9 mouse cellular contexts compared by ENCODE assay signal in genomic region chr1:134232778-134233531, GRCm38 (mm10). TPM values are rescaled to one million over a fixed set of nuclear protein-coding genes. Genes with fewer than 3 reads are reported as not detected.
A peak's percentile ranks its signal among the peaks of the same experiment; 100 is the strongest.
DNase-seq lines count a peak whose midpoint lies in the region; ATAC-seq lines count a peak whose summit lies in the region.
"Had no signal": no experiment of that assay in that cellular context is flagged by ENCODE, and none has a peak within 500 bp of the region (broad histone marks: within the 10 kb centered on the region; RNA-seq: fewer than 3 reads in every experiment).

No protein-coding gene starts in this region.

- no peak overlapping the region for H3K27ac ChIP-seq in limb, embryonic 13.5 days
- H3K27ac ChIP-seq in limb, embryonic 10.5 days, result no peak overlapping the region
- H3K27ac ChIP-seq in heart, embryonic 13.5 days (replicated peaks), result peak overlapping the region; percentile 78

- no peak overlapping the region for H3K4me3 ChIP-seq in limb, embryonic 13.5 days
- H3K4me3 ChIP-seq in limb, embryonic 10.5 days, result no peak overlapping the region
- H3K4me3 ChIP-seq in heart, embryonic 13.5 days, result peak overlapping the region; percentile 56
- H3K4me3 ChIP-seq: myocyte had no signal

- no peak overlapping the region for H3K9ac ChIP-seq in limb, embryonic 13.5 days
- peak overlapping the region; percentile 79 for H3K9ac ChIP-seq in heart, embryonic 13.5 days

- H3K4me1 ChIP-seq in limb, embryonic 13.5 days, result peaks cover 23% of the 10 kb centered on the region
- H3K4me1 ChIP-seq in limb, embryonic 10.5 days, result peaks cover 31% of the 10 kb centered on the region
- H3K4me1 ChIP-seq in heart, embryonic 13.5 days, result peaks cover 64% of the 10 kb centered on the region

- DNase-seq in limb, embryonic 10.5 days (ENCODE audit: low spot score), result no peak
- peak; percentile 77 to 81 for DNase-seq in cerebellum, adult 18-20 months
- peak; percentile 37 to 61 for DNase-seq in kidney, postnatal 36 days
- peak; percentile 48 for DNase-seq in lung, postnatal 10 days
- peak; percentile 72 to 83 for DNase-seq in urinary bladder, postnatal 36 days (ENCODE audit: low spot score in 2 of 2)
- no peak for DNase-seq in ovary, postnatal 14 days (ENCODE audit: low spot score)

- no peaks in the 10 kb centered on the region for H3K36me3 ChIP-seq in limb, embryonic 13.5 days
- no peaks in the 10 kb centered on the region for H3K36me3 ChIP-seq in limb, embryonic 10.5 days
- H3K36me3 ChIP-seq in heart, embryonic 13.5 days, result no peaks in the 10 kb centered on the region

- peak overlapping the region; percentile 95; the same call in 1 of the 2 replicates for H3K4me2 ChIP-seq in limb, embryonic 13.5 days (replicated peaks)
- peak overlapping the region; percentile 84 for H3K4me2 ChIP-seq in heart, embryonic 13.5 days

- no peaks in the 10 kb centered on the region for H3K9me3 ChIP-seq in limb, embryonic 13.5 days
- H3K9me3 ChIP-seq in limb, embryonic 10.5 days (replicated peaks), result no peaks in the 10 kb centered on the region
- no peaks in the 10 kb centered on the region for H3K9me3 ChIP-seq in heart, embryonic 13.5 days

- WGBS in limb, embryonic 13.5 days, result 56% methylated on average over 12 of the region's 12 CpGs
- WGBS in limb, embryonic 10.5 days, result 59% methylated on average over 12 of the region's 12 CpGs
- WGBS in heart, embryonic 13.5 days, result 35% methylated on average over 12 of the region's 12 CpGs

- no peak for ATAC-seq in limb, embryonic 13.5 days (ENCODE audit: low FRiP score, low read depth)
- peak; percentile 35; the same call in 1 of the 2 replicates for ATAC-seq in heart, embryonic 13.5 days (ENCODE audit: extremely low read depth, insufficient number of reproducible peaks, low FRiP score, low TSS enrichment)

- peaks cover 55% of the 10 kb centered on the region for H3K27me3 ChIP-seq in limb, embryonic 13.5 days
- H3K27me3 ChIP-seq in limb, embryonic 10.5 days (ENCODE audit: low read depth, poor library complexity, severe bottlenecking), result peaks cover 64% of the 10 kb centered on the region
- H3K27me3 ChIP-seq in heart, embryonic 13.5 days (replicated peaks), result peaks cover 49% of the 10 kb centered on the region

RNA-seq across cellular contexts. Expression of gene Adora1, which starts 2.3 kb away (rescaled TPM):
- 2.8 and 3.2 TPM in 2 replicates for polyA plus RNA-seq in limb, embryonic 13.5 days (2015; fragmentation: Nextera tagmentation; extraction: Ambion mirVana)
- polyA plus RNA-seq in limb, embryonic 10.5 days (2016; fragmentation: Nextera tagmentation; extraction: Ambion mirVana), result 0.06 and 0.69 TPM in 2 replicates
- 8.3 and 9.0 TPM in 2 replicates for polyA plus RNA-seq in heart, embryonic 13.5 days (2015; fragmentation: Nextera tagmentation; extraction: Ambion mirVana)

RNA-seq across cellular contexts. Expression of gene Mybph, which starts 39.7 kb away (rescaled TPM):
- polyA plus RNA-seq in limb, embryonic 13.5 days (2015; fragmentation: Nextera tagmentation; extraction: Ambion mirVana), result 89.8 and 93.2 TPM in 2 replicates
- 0.56 and 0.98 TPM in 2 replicates for polyA plus RNA-seq in limb, embryonic 10.5 days (2016; fragmentation: Nextera tagmentation; extraction: Ambion mirVana)
- polyA plus RNA-seq in heart, embryonic 13.5 days (2015; fragmentation: Nextera tagmentation; extraction: Ambion mirVana), result 0.67 and 2.1 TPM in 2 replicates

RNA-seq across cellular contexts. Expression of gene Chil1, which starts 51.0 kb away (rescaled TPM):
- polyA plus RNA-seq in limb, embryonic 13.5 days (2015; fragmentation: Nextera tagmentation; extraction: Ambion mirVana), result 11.6 and 12.1 TPM in 2 replicates
- polyA plus RNA-seq in limb, embryonic 10.5 days (2016; fragmentation: Nextera tagmentation; extraction: Ambion mirVana), result 0.80 TPM in 1 of 2 replicates, not detected in the other
- 0.66 and 1.5 TPM in 2 replicates for polyA plus RNA-seq in heart, embryonic 13.5 days (2015; fragmentation: Nextera tagmentation; extraction: Ambion mirVana)

RNA-seq across cellular contexts. Expression of gene Myog, which starts 56.8 kb away (rescaled TPM):
- 171 and 190 TPM in 2 replicates for polyA plus RNA-seq in limb, embryonic 13.5 days (2015; fragmentation: Nextera tagmentation; extraction: Ambion mirVana)
- 2.0 and 16.0 TPM in 2 replicates for polyA plus RNA-seq in limb, embryonic 10.5 days (2016; fragmentation: Nextera tagmentation; extraction: Ambion mirVana)
- polyA plus RNA-seq in heart, embryonic 13.5 days (2015; fragmentation: Nextera tagmentation; extraction: Ambion mirVana), result 1.5 and 3.5 TPM in 2 replicates

Comparison
In these comparisons a context has a peak if more than half of its experiments do, and no peak if none do; other contexts are left out.
1. RNA of gene Mybph, which starts 39.7 kb away (polyA plus RNA-seq): 89.8 to 93.2 TPM in limb, embryonic 13.5 days; 0.56 to 0.98 TPM in limb, embryonic 10.5 days and 0.67 to 2.1 TPM in heart, embryonic 13.5 days; every median in the first group is over 10 times any median in the second.
2. DNase-seq: peak in cerebellum, adult 18-20 months (2 of 2), kidney, postnatal 36 days (2 of 2), lung, postnatal 10 days (single experiment) and urinary bladder, postnatal 36 days (2 of 2); none in limb, embryonic 10.5 days (single experiment) and ovary, postnatal 14 days (single experiment).